Mouse (Mus musculus): Measurements from ENCODE around the gene Nfatc4. TPM values are rescaled to one million over a fixed set of nuclear protein-coding genes. Genes with fewer than 3 reads are reported as not detected.

The Nfatc4 gene
- total and polyA plus RNA-seq, 3 experiments = 0.71 TPM; not detected in 2

DNA sequence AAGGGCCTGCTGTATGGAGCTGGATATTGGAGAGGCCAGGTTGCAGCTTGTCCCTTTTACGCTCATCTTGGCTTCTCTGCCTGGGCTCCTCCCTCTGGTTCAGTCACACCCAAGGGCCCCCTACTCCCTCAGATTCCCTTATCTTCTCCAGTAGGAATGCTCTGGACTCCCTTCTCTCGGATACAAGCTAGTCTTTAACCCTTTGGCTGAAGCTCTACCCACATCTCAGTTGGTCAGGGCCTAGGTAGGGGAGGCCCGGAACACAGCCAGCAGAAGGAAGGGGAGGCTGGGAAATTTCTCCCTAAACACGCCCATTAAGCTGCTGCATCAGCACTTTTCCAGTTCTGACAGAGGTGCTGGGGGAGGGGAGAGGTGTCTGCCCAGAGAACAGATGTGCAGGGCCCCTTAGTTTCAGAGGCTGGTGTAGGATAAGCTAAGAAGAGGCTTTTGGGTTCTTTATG lies 32.2 kb downstream of the Nfatc4 start:
- Histone ChIP-seq H3K36me3 (replicated peaks) (no peaks in the 10 kb centered on the region), H3K9me3 (replicated peaks) (no peaks in the 10 kb centered on the region), H3K4me3 (ENCODE audit: low read depth, low read length) (peak overlapping the region; percentile 71), H3K27me3 (ENCODE audit: insufficient read depth, low read length) (peaks cover 69% of the 10 kb centered on the region), H3K4me1 (ENCODE audit: insufficient read depth, low read depth, low read length) (peaks cover 37% of the 10 kb centered on the region)
- DNase-seq (ENCODE audit: low spot score) = no peak
- peak; percentile 31 for ATAC-seq (ENCODE audit: extremely low read depth, insufficient number of reproducible peaks, low FRiP score, poor library complexity, severe bottlenecking)
- TF ChIP-seq GATA2 (IDR thresholded peaks at IDR 0.05; ENCODE audit: borderline replicate concordance, low read depth, low read length) = no peak
- TF ChIP-seq POLR2AphosphoS5 (IDR thresholded peaks at IDR 0.05; ENCODE audit: insufficient replicate concordance, low read depth, low read length) = no peak
- TF ChIP-seq CTCF (IDR thresholded peaks at IDR 0.05; ENCODE audit: low read depth, low read length) = no peak
- TF ChIP-seq TAL1 (conservative IDR thresholded peaks at IDR 0.05; ENCODE audit: low read depth, low read length) = no peak
- no peak for TF ChIP-seq GATA1 (IDR thresholded peaks at IDR 0.05; ENCODE audit: borderline replicate concordance, low read length)

DNA sequence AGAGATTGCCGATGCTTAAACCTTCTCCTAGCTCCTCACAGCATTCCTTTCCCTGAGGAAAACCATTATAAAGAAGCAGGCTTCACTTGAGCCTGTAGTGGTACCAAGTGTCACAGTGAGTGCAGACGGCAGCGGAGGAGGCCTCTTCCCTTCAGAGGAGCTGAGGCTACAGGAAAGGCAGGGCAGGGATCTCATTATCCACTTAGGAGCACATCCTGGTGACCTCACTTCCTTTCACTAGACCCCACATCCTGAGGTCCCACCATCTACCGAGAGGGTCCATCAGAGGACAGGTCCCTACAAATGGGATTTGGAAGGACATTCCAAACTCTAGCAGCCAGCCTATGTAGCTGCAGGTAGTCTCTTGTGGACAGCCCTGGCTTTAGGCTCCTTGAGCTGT lies 34.6 kb downstream of the Nfatc4 start:
- no peak for DNase-seq (ENCODE audit: low spot score)
- H3K9me3 ChIP-seq (replicated peaks) = no peaks in the 10 kb centered on the region
- H3K4me1 ChIP-seq (ENCODE audit: insufficient read depth, low read depth, low read length) = peaks cover 37% of the 10 kb centered on the region
- no peak for TF ChIP-seq CTCF (IDR thresholded peaks at IDR 0.05; ENCODE audit: low read depth, low read length)
- TF ChIP-seq GATA2 (IDR thresholded peaks at IDR 0.05; ENCODE audit: borderline replicate concordance, low read depth, low read length) = no peak
- no peak for TF ChIP-seq POLR2AphosphoS5 (IDR thresholded peaks at IDR 0.05; ENCODE audit: insufficient replicate concordance, low read depth, low read length)
- TF ChIP-seq TAL1 (conservative IDR thresholded peaks at IDR 0.05; ENCODE audit: low read depth, low read length) = no peak
- TF ChIP-seq GATA1 (IDR thresholded peaks at IDR 0.05; ENCODE audit: borderline replicate concordance, low read length) = no peak
- ATAC-seq (ENCODE audit: extremely low read depth, insufficient number of reproducible peaks, low FRiP score, poor library complexity, severe bottlenecking) = no peak
- peaks cover 60% of the 10 kb centered on the region for H3K27me3 ChIP-seq (ENCODE audit: insufficient read depth, low read length)
- H3K4me3 ChIP-seq (ENCODE audit: low read depth, low read length) = no peak overlapping the region
- H3K36me3 ChIP-seq (replicated peaks) = no peaks in the 10 kb centered on the region

DNA sequence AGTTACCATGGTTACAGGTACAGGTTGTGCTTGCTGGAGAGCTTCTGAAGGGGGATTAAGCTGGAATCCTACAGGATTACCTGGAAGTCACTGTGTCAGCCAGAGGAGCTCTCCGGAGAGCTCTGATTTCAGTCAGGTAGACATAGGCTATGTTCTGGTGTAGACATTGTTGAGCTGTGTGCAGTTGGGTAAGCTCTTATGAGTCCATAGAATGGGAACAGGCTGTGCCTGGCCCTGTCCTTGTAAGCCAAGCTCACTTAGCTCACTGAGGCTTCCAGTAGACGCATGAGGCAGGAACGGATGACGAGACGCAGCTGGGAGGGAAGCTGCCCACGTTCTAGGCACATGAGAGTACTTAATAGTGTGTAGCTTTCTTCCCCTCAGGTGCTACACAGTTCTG lies 39.2 kb downstream of the Nfatc4 start:
- no peak for TF ChIP-seq GATA2 (IDR thresholded peaks at IDR 0.05; ENCODE audit: borderline replicate concordance, low read depth, low read length)
- no peak for TF ChIP-seq CTCF (IDR thresholded peaks at IDR 0.05; ENCODE audit: low read depth, low read length)
- no peak for TF ChIP-seq POLR2AphosphoS5 (IDR thresholded peaks at IDR 0.05; ENCODE audit: insufficient replicate concordance, low read depth, low read length)
- TF ChIP-seq GATA1 (IDR thresholded peaks at IDR 0.05; ENCODE audit: borderline replicate concordance, low read length) = no peak
- Histone ChIP-seq H3K9me3 (replicated peaks) (no peaks in the 10 kb centered on the region), H3K4me3 (ENCODE audit: low read depth, low read length) (no peak overlapping the region), H3K4me1 (ENCODE audit: insufficient read depth, low read depth, low read length) (peaks cover 6% of the 10 kb centered on the region; the same call in 1 of the 2 replicates), H3K36me3 (replicated peaks) (no peaks in the 10 kb centered on the region), H3K27me3 (ENCODE audit: insufficient read depth, low read length) (peaks cover 52% of the 10 kb centered on the region)
- ATAC-seq (ENCODE audit: extremely low read depth, insufficient number of reproducible peaks, low FRiP score, poor library complexity, severe bottlenecking) (no peak), DNase-seq (ENCODE audit: low spot score) (no peak)

DNA sequence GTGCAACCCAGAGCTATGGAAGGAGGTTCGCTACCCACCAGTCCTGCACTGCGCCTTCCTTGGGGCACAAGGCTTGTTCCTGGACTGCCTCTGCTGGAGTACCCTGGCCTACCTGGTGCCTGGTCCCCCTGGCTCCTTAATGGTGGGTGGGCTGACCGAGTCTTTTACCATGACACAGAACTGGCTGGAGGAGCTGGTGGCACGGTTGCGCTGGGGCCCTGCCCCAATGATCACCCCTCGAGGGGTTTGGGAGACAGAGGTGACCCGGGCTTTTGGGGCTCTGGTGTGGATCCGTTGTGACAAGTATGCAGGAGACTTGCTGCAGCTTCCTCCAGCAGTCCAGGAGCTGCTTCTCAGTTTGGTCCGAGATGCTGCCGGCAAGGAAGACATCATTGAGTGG lies 40.0 kb downstream of the Nfatc4 start:
- Histone ChIP-seq H3K4me1 (ENCODE audit: insufficient read depth, low read depth, low read length) (peaks cover 6% of the 10 kb centered on the region; the same call in 1 of the 2 replicates), H3K9me3 (replicated peaks) (no peaks in the 10 kb centered on the region), H3K4me3 (ENCODE audit: low read depth, low read length) (no peak overlapping the region), H3K27me3 (ENCODE audit: insufficient read depth, low read length) (peaks cover 46% of the 10 kb centered on the region), H3K36me3 (replicated peaks) (no peaks in the 10 kb centered on the region)
- no peak for TF ChIP-seq GATA1 (IDR thresholded peaks at IDR 0.05; ENCODE audit: borderline replicate concordance, low read length)
- TF ChIP-seq CTCF (IDR thresholded peaks at IDR 0.05; ENCODE audit: low read depth, low read length) = no peak
- DNase-seq (ENCODE audit: low spot score) = no peak
- no peak for ATAC-seq (ENCODE audit: extremely low read depth, insufficient number of reproducible peaks, low FRiP score, poor library complexity, severe bottlenecking)

DNA sequence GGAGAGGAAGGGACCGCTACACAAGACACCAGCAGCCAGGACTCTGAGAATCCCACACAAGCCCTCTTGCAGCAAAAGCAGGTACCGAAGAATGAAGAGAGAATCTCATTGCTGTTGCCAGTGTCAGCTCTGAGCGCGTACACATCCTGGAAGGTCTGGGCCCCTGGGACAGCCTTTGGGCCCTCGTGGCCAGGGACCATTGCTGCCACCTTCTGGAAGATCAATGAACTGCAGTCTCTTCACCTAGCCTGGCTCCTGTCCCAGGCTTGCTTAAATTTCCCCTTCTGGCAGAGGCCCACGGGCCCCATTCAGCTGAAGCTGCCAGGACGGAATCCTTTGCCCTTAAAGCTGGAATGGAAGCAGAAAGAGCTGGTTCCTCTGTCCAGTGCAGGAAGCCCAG lies 40.8 kb downstream of the Nfatc4 start:
- peaks cover 43% of the 10 kb centered on the region for H3K27me3 ChIP-seq (ENCODE audit: insufficient read depth, low read length)
- no peaks in the 10 kb centered on the region for H3K9me3 ChIP-seq (replicated peaks)
- H3K4me3 ChIP-seq (ENCODE audit: low read depth, low read length) = no peak overlapping the region
- DNase-seq (ENCODE audit: low spot score) (peak; percentile 82), ATAC-seq (ENCODE audit: extremely low read depth, insufficient number of reproducible peaks, low FRiP score, poor library complexity, severe bottlenecking) (peak; percentile 34; the same call in 1 of the 2 replicates)
- TF ChIP-seq GATA2 (IDR thresholded peaks at IDR 0.05; ENCODE audit: borderline replicate concordance, low read depth, low read length) (no peak), GATA1 (IDR thresholded peaks at IDR 0.05; ENCODE audit: borderline replicate concordance, low read length) (no peak), CTCF (IDR thresholded peaks at IDR 0.05; ENCODE audit: low read depth, low read length) (peak; percentile 92), POLR2AphosphoS5 (IDR thresholded peaks at IDR 0.05; ENCODE audit: insufficient replicate concordance, low read depth, low read length) (no peak), TAL1 (conservative IDR thresholded peaks at IDR 0.05; ENCODE audit: low read depth, low read length) (no peak)
- H3K4me1 ChIP-seq (ENCODE audit: insufficient read depth, low read depth, low read length) = peaks cover 6% of the 10 kb centered on the region; the same call in 1 of the 2 replicates
- no peaks in the 10 kb centered on the region for H3K36me3 ChIP-seq (replicated peaks)

DNA sequence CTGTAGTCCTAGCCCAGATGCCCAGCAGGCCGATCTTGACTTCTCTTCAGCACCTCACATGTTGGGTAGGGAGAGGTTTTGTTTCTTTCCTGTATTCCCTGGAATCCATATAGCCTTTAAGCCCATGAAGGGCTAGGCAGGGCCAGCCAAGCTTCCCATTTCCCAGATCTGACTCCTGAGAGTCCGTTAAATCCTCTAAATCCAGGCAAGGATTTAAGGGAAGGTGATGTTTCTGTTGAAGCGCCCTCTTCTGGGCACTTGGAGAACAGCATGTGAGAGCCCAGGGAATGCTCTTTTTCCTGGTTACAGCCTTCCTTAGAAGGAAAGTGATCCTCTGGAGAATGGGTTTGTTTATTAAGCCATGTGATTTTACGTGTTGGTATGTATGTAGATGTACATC lies 44.0 kb downstream of the Nfatc4 start:
- ATAC-seq (ENCODE audit: extremely low read depth, insufficient number of reproducible peaks, low FRiP score, poor library complexity, severe bottlenecking) = no peak
- Histone ChIP-seq H3K9me3 (replicated peaks) (no peaks in the 10 kb centered on the region), H3K36me3 (replicated peaks) (peaks cover 3% of the 10 kb centered on the region), H3K4me1 (ENCODE audit: insufficient read depth, low read depth, low read length) (peaks cover 6% of the 10 kb centered on the region; the same call in 1 of the 2 replicates), H3K27me3 (ENCODE audit: insufficient read depth, low read length) (peaks cover 46% of the 10 kb centered on the region), H3K4me3 (ENCODE audit: low read depth, low read length) (no peak overlapping the region)
- no peak for DNase-seq (ENCODE audit: low spot score)
- TF ChIP-seq GATA2 (IDR thresholded peaks at IDR 0.05; ENCODE audit: borderline replicate concordance, low read depth, low read length) (no peak), CTCF (IDR thresholded peaks at IDR 0.05; ENCODE audit: low read depth, low read length) (peak; percentile 81)

All from G1E (cell line).